Mouse (Mus musculus): ENCODE measurements at regions not wholly inside any gene's neighbourhood (a gene's known extent, or its start where the extent isn't known, plus 50 kb on each side); places are given as distances from the start of the nearest gene placed in this dataset.

GRCm38 (mm10) chr14:106364767-106365623 is 259.0 kb downstream of the Trim52 start:
- no peak for DNase-seq (ENCODE audit: low spot score in 2 of 2)

DNA sequence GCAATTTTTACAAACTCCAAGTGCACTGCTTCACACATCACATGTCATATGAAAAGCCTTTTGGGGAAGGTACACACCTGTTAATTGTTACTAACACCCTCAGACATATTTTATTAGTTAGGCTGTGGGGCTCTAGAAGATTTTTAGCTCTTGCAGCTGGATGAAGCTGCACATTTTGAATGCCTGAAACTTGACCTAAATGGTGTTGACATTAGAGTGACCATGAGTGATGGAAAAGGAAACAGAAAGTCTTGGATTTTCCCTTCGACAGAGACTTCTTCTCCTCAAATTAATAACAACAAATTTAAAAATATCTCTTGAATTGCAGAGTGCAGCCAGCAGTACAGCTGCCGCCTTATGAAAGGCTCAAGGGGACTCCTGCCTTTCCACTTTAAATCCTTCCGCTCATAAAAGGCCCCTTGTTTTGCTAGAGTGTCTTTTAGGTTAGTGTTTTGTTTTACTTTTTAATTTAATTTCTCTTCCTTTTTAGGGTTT is 259.7 kb downstream of the Trim52 start:
- no peak for DNase-seq (ENCODE audit: low spot score in 2 of 2)

DNA sequence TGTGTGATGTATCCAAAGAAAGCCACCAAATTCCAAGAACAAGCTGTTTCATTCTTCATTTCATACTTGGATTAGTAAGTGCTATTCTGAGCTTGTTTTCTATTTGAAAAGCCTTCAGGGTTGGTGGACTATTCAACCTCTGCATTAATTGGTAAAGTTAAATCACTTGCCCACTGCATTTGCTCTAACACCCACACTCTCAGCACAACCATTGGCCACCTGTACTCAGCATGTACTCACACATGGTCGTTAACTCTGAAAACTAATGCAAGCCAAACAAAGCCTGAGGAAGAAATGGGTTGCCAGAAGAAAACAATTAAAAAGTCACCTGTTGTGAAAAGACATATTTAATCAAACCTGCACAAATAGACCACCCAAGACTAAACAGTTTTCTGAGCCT is 267.5 kb downstream of the Trim52 start:
- DNase-seq (ENCODE audit: low spot score in 2 of 2), result no peak

DNA sequence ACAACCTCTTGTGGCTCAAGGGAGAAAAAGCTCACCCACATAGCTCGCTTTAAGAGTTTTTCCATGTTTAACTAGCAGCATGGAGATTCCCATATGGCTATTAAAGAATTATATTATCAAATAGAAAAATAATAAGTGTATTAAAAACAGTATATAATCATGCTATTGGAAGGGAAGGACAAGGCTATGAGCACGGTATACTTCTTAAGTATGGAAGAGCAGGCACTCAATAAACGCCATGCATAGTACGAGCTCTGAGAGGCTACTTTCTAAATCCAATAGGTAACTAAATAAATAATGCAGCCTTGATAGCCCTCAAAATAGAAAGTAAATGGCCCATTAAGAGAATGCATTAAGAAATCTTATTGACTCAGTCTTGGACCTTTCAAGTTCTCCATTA is 273.6 kb downstream of the Trim52 start:
- DNase-seq (ENCODE audit: low spot score in 2 of 2), result no peak

DNA sequence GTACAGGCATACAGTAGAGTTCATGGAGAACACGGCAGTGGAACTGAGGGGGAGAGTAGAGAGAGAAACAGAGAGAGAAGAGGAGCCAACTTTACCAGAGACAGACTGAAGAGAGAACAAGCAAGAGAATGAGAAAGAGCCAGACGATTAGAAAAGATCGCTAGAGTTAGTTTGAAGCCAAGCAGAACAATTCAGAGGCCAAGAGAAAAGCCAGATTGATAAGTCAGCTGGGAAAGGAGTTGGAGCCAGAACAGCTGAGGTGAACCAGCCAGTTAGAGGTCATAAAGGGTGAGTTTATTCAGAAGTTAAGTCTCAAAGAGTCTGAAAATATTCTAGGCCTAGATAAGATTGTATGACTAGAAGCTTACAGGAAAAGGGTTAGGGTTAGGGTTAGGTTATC is 281.7 kb downstream of the Trim52 start:
- no peak for DNase-seq (ENCODE audit: low spot score in 2 of 2)

DNA sequence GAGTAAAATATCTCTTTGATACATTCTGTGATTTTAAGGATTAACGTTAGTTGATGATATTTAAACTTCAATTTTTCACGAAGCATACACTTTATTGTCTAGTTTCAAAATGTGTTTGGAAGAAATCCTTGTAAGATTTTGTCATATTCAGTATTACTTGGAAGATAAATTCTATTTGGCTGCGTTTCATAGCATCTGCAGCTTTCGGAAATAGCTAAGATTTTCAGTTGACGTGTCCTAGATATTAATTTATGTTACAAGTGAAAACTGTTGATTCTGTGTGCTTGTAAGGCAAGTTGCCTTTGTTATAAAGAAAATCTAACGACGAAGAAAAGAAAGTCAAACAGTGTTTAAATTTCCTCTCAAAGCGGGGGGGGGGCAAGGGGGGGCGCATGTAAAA is 284.5 kb downstream of the Trim52 start:
- DNase-seq (ENCODE audit: low spot score in 2 of 2), result peak in 1 of 2 experiments; percentile 10

GRCm38 (mm10) chr14:106393978-106394377 is 288.0 kb downstream of the Trim52 start:
- DNase-seq (ENCODE audit: low spot score in 2 of 2), result no peak

GRCm38 (mm10) chr14:106412917-106413558 is 307.0 kb downstream of the Trim52 start:
- DNase-seq (ENCODE audit: low spot score in 2 of 2), result no peak

DNA sequence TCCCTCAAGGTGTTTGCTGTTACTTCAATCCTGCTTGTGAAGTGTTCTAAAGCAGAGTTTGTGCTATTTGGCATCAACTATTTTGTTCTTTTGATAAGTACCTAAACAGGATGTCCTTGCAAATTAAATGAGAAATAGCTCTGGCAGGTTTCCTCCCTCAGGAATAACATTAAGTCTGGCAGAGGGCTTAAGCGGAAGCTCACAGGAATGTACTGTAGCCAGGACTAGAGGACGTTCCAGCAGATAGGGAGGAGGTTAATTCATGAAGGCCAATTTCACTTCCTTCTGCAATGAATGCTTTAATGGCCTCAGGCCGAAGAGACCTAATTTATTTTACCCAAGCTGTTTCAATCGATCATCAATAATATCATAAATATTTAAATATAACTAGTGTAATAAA is 318.7 kb downstream of the Trim52 start:
- DNase-seq (ENCODE audit: low spot score in 2 of 2), result no peak

- DNase-seq (ENCODE audit: low spot score in 2 of 2), result no peak
Observed at GRCm38 (mm10) chr14:106428594-106428993, 322.6 kb downstream of the Trim52 start.

DNA sequence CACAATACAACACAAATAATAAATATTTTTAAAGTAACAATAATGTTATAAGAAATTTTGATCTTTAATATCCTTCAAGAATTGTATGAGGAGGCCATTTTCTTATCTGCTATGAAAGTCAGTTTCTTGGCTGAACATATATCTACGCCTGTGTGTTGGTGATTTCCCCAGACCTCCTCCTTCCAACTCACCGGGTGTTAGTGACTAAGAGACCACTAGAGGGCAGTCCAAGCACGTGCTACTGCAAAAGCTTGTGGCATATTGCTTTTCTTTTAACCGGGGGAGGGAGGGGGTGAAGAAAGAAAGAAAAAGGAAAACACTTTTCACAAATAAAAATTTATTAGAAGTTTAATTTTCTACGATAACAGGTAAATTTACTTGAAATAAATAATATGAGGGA is 333.3 kb downstream of the Trim52 start:
- DNase-seq (ENCODE audit: low spot score in 2 of 2), result peak; percentile 48 to 78

DNA sequence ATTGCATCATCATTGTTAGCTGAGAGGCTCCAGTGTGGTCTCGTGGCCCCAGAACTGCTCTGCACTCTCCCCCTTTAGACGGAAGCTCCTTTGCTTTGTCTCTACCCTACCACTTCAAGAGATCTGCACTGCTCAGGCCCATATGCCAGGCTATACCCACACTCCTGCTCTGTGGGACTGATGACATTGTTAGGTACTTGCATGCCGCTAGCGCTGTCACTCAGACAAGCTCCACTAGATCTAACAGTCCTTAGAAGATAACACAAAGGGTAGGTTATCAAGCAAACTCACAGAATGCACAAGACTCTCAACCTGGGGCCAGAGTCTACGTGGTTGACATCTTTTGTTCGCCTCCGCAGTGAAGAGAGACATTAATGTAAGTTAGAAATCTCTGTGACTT is 383.1 kb downstream of the Trim52 start:
- no peak for DNase-seq (ENCODE audit: low spot score in 2 of 2)

DNA sequence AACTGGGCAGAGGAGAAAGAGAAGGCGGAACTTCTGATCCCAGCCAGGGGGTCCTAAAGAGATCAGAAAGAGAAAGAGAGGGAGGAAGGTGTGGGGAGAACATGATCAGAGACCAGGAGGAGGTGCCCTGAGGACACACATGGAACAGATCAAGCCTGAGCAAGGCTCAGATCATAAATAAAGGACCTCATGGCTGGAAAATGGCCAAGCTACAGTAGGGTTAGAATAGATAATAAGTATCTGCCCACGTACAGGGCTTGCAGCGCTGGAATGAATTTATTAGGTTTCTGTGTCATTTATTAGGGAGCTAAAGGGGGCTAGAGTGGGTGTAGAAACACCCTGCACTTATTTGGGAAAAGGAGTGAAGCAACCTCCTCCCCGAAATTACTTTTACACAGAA is 385.4 kb downstream of the Trim52 start:
- no peak for DNase-seq (ENCODE audit: low spot score in 2 of 2)

- peak; percentile 18 to 79 for DNase-seq (ENCODE audit: low spot score in 2 of 2)
Observed at GRCm38 (mm10) chr14:106500344-106501135, 394.5 kb downstream of the Trim52 start.

- DNase-seq (ENCODE audit: low spot score in 2 of 2), result peak in 1 of 2 experiments; percentile 5
Observed at GRCm38 (mm10) chr14:106506921-106507320, 400.9 kb downstream of the Trim52 start.

GRCm38 (mm10) chr14:106518552-106519358 is 412.8 kb downstream of the Trim52 start:
- peak in 1 of 2 experiments; percentile 12 for DNase-seq (ENCODE audit: low spot score in 2 of 2)

DNA sequence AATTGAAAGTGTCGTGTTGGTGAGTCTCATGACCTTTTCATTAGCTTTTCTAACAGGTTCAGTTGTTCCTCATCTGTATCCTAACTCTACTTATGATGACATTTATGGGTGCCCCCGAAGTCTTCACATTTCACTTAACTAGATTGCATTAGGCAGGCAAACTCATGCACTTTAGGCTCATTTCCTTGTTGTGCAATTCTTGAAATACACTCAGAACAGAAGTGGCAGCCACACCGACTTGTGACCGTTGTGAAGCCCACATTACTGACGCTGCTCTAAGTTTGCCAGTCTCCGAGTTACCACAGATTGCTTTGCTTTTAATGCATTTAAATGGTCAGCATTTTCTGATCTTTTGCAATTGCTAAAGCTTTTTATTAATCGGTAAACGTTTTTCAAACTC is 414.8 kb downstream of the Trim52 start:
- DNase-seq (ENCODE audit: low spot score in 2 of 2), result no peak

DNA sequence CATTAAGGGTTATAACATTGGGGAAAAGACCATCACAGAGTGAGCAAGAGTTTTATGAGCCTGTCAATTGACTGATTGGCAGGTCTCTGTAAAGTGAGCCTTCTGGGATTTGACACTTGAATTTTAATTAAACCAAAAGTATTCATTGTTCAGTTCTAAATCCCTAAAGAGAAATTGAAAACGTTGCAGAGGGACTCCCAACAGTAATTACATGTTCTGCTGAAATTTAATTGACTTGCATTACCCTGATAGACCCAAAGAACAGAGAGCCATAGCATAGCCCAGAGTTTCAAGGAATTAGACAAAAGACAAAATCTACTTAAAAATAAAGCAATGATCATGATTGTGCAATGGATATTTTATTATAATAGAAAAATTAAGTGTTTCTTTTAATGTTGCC is 444.2 kb downstream of the Trim52 start:
- no peak for DNase-seq (ENCODE audit: low spot score in 2 of 2)

GRCm38 (mm10) chr14:106579281-106579680 is 473.3 kb downstream of the Trim52 start:
- peak; percentile 11 to 73 for DNase-seq (ENCODE audit: low spot score in 2 of 2)

DNA sequence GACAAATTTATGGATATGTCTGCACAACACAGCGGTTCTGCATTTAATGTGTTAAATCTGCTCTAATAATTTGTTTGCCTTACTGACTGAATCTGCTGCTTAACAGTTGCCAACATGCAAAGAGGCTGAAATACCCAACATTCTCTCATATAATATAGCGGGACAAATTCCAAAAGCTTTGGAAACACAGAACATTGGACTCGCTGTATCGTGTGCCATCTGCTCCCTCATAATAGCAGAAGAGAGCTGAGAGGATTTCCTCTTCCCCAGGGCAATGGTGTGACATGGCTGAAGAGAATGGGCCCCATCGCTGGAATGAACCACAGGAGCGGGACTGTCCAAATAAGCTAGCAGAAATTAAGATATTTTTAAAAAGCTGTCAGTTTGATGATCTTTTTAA is 475.9 kb downstream of the Trim52 start:
- DNase-seq (ENCODE audit: low spot score in 2 of 2), result peak; percentile 6 to 64

GRCm38 (mm10) chr14:106593352-106593751 is 487.4 kb downstream of the Trim52 start:
- no peak for DNase-seq (ENCODE audit: low spot score in 2 of 2)

All from layer of hippocampus, postnatal 14 days (tissue).